Mouse (Mus musculus) liver, embryonic 13.5 days (tissue): ENCODE measurements around the gene Zfp839. TPM values are rescaled to one million over a fixed set of nuclear protein-coding genes. Genes with fewer than 3 reads are reported as not detected.

Experiments
- ATAC-seq: fragments of 200-750 bp; cut with Nextera tagmentation; 2 replicates; pipeline ENCODE4 v1.8.0; 2017; ENCODE audit warnings: low read depth, mild to moderate bottlenecking, moderate number of reproducible peaks, moderate library complexity
- DNase-seq: peaks from one replicate; pipeline ENCODE4 v3.0.0; 2022
- H3K27ac ChIP-seq: fragments of 300-500 bp; sonication (generic); 2 replicates; pipeline ENCODE4 v1.5.1; 2015; ENCODE audit warnings: moderate library complexity, mild to moderate bottlenecking, inconsistent platforms
- H3K27me3 ChIP-seq: fragments of 300-500 bp; sonication (generic); 2 replicates; pipeline ENCODE4 v1.6.1; 2015; ENCODE audit warnings: mild to moderate bottlenecking, inconsistent platforms
- H3K36me3 ChIP-seq: fragments of 300-500 bp; sonication (generic); 2 replicates; pipeline ENCODE4 v1.6.1; 2015; ENCODE audit warnings: mild to moderate bottlenecking, inconsistent platforms
- H3K4me1 ChIP-seq: fragments of 300-500 bp; sonication (generic); replicated peaks from 2 replicates; pipeline ENCODE4 v1.6.1; 2015; ENCODE audit warnings: inconsistent platforms
- H3K4me2 ChIP-seq: fragments of 300-500 bp; sonication (generic); 2 replicates; pipeline ENCODE4 v1.6.1; 2015; ENCODE audit warnings: inconsistent platforms, mild to moderate bottlenecking, moderate library complexity
- H3K4me3 ChIP-seq: fragments of 300-500 bp; sonication (generic); replicated peaks from 2 replicates; pipeline ENCODE4 v1.5.1; 2015; ENCODE audit warnings: mild to moderate bottlenecking, inconsistent platforms
- H3K9ac ChIP-seq: fragments of 300-500 bp; sonication (generic); 2 replicates; pipeline ENCODE4 v1.6.1; 2015; ENCODE audit warnings: mild to moderate bottlenecking, inconsistent platforms
- H3K9me3 ChIP-seq: fragments of 300-500 bp; sonication (generic); replicated peaks from 2 replicates; pipeline ENCODE4 v1.6.1; 2016; ENCODE audit warnings: inconsistent platforms
- WGBS: fragments of 180-500 bp; shearing (Covaris S2); methylation state at CpG from one replicate; pipeline ENCODE4 v1.1.7; 2015; ENCODE audit not compliant: insufficient replicate concordance; 5-methylcytosine and 5-hydroxymethylcytosine counted together
- polyA plus RNA-seq: library from polyadenylated mRNA; unstranded; fragments of >200 nt; fragmentation: Nextera tagmentation; extraction: Ambion mirVana; gene quantifications from 2 replicates; pipeline ENCODE4 v1.2.1, GENCODE M21; 2015

The Zfp839 gene
- 1.6 TPM in 2 replicates for polyA plus RNA-seq

DNA sequence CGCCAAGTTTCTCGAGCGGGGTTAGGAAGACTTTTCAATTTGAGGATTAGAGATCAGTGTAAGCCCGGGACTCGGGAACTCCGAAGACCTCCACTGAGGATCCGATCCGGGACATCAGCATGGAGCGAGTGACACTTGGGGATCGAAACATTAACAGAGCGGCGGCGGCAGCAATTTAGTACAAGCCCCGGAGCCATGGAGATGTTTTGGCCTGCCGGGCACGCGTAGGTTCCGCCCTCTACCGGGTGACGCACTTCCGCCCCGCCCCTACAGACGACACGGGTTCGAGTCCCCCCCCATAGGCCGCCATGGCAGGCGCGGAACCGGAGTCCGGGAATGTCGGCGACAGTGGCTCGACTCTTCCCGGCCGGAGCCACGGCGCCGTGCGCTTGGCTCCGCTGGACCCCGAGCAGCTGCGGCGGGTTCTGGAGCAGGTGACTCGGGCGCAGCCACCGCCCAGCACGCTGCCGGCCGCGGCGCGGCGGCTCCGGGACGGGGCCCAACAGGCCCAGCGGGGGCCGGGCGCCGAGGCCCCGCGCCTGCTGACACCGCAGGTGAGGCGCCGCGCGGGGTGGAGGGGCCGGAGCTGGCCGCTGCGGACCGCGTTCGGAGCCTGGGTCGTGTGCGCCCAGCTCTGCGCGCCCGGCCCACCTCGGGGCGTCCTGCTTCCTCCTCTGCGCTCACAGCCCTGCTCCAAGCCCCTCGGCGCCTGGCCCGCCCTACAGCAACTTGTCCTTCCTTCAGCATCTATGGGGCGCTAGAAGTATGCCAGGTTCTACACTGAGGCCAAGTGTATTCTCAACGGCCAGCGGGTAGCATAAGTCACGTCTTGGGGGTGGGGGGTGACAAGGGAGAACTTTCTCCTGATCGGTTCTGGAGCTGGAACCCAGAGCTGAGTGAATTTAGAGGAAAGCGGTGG is at the start of gene Zfp839:
Zfp839 (plus strand) TSS at position 244 of the 919 bp plus-strand sequence.
- H3K4me3 ChIP-seq: peak within 1 kb of the TSS; percentile 83
- under 1% methylated on average over 89 of the region's 89 CpGs for WGBS
- no peaks in the 10 kb centered on the region for H3K9me3 ChIP-seq
- H3K27me3 ChIP-seq: no peaks in the 10 kb centered on the region
- H3K4me1 ChIP-seq: peaks cover 53% of the 10 kb centered on the region
- DNase-seq (peak; percentile 72), ATAC-seq (peak; percentile 64)
- no peaks in the 10 kb centered on the region for H3K36me3 ChIP-seq
- peak within 1 kb of the TSS; percentile 81 for H3K4me2 ChIP-seq
- peak within 1 kb of the TSS; percentile 88 for H3K9ac ChIP-seq
- peak within 1 kb of the TSS; percentile 82 for H3K27ac ChIP-seq

GRCm38 (mm10) chr12:110801876-110802464 is 48.1 kb upstream of the Zfp839 start:
- Histone ChIP-seq H3K9ac (no peak overlapping the region), H3K27ac (no peak overlapping the region), H3K4me2 (no peak overlapping the region), H3K9me3 (no peaks in the 10 kb centered on the region), H3K27me3 (no peaks in the 10 kb centered on the region), H3K36me3 (no peaks in the 10 kb centered on the region; the same call in 1 of the 2 replicates), H3K4me1 (peaks cover 17% of the 10 kb centered on the region), H3K4me3 (no peak overlapping the region)
- WGBS: 76% methylated on average over 10 of the region's 10 CpGs
- DNase-seq: no peak
- ATAC-seq: 0 out of 2 replicates have a peak, but pooled peaks have one; percentile 14

DNA sequence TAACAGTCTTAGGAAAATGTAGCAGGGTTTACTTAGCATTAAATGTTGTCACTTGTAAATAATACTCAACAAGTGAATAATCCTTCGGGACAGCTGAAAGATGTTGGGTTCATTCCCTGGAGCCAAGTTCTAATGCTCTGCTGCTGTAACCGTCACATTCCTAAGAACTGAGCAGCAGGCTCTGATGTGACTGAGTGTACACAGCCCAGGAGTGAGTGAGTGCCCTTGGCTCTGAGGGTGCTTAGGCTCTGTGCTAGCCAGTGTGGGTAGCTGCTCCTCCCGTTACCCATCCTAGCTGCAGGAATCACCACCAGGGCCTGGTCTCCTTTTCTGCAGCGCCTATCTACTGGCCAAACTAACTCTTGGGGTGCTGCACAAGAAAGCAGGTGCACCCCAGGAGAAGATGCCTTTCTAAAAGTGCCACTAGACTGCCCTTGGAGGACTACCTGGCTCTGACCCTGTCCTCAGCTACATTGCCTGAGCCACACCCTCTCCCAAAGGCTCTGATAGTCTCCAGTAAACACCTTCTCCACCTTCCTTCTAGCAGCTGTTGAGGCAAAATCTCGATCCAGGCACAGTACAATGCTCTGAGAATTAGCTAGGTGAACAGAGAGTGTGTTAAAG is 47.3 kb upstream of the Zfp839 start:
- Histone ChIP-seq H3K27me3 (no peaks in the 10 kb centered on the region), H3K9ac (no peak overlapping the region), H3K36me3 (no peaks in the 10 kb centered on the region; the same call in 1 of the 2 replicates), H3K9me3 (no peaks in the 10 kb centered on the region), H3K27ac (no peak overlapping the region), H3K4me3 (no peak overlapping the region), H3K4me2 (no peak overlapping the region), H3K4me1 (peaks cover 17% of the 10 kb centered on the region)
- ATAC-seq (no peak), DNase-seq (no peak)
- 84% methylated on average over 5 of the region's 5 CpGs for WGBS

DNA sequence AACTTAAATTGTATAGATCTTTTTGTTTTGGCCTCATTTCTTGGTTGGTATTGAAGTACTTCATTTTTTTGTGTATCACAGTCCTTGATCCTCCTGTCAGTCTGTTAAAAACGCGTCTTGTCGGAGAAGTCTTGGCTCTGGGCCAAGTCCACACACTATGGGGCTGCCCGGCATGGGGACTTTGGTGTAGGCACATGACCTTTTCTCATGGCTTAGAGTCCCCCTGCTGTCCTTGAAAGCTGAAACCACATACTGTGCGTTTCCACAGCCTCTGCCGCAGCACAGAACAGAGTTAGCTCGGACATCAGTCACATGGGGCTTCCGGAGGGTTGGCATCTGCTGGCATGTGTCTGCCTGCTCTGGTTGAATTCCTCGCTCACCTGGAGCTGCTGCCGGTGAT is 45.8 kb upstream of the Zfp839 start:
- peaks cover 14% of the 10 kb centered on the region for H3K4me1 ChIP-seq
- no peaks in the 10 kb centered on the region; the same call in 1 of the 2 replicates for H3K36me3 ChIP-seq
- no peak overlapping the region for H3K4me3 ChIP-seq
- no peaks in the 10 kb centered on the region for H3K9me3 ChIP-seq
- 74% methylated on average over 10 of the region's 10 CpGs for WGBS
- H3K27me3 ChIP-seq: no peaks in the 10 kb centered on the region
- DNase-seq: no peak
- H3K9ac ChIP-seq: no peak overlapping the region
- H3K4me2 ChIP-seq: no peak overlapping the region
- H3K27ac ChIP-seq: no peak overlapping the region
- ATAC-seq: 0 out of 2 replicates have a peak, but pooled peaks have one; percentile 40

DNA sequence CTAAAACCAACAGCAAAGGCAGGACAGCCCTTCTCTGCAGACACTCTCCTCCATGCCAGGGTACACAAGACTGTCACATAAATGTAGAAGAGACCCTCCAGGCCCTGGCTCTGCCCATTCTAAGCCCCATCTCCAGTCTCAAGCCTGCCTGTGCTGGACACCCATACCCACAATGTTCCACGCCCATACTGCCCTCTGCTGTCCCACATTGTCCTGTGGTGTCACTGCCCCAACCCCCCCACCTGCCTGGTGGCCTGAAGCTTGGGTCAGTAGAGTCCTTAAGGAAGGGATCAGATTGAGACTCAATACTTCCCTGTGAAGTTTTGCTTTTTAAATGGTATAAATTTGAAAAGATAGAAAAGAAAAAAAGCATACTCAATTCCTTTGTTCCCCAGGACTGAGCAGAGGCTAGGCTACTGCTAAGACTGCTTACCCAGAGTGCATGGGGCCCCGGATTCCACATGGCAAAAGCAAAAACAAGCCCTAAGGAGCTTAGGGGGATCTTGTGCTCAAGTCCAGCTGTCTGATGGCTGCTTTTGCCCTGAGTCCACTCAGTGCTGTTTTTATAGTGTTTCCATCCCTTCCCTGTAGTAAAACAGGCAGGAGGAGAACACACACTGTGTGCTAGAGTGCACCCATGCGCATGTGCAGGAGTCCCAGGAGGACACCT is 43.6 kb upstream of the Zfp839 start:
- Histone ChIP-seq H3K4me2 (no peak overlapping the region), H3K36me3 (no peaks in the 10 kb centered on the region; the same call in 1 of the 2 replicates), H3K9ac (no peak overlapping the region), H3K27ac (no peak overlapping the region), H3K27me3 (no peaks in the 10 kb centered on the region), H3K4me3 (no peak overlapping the region), H3K4me1 (peaks cover 14% of the 10 kb centered on the region), H3K9me3 (no peaks in the 10 kb centered on the region)
- DNase-seq (no peak), ATAC-seq (0 out of 2 replicates have a peak, but pooled peaks have one; percentile 17)
- 72% methylated on average over 3 of the region's 3 CpGs for WGBS

GRCm38 (mm10) chr12:110808430-110808829 is 41.6 kb upstream of the Zfp839 start:
- no peak for ATAC-seq
- Histone ChIP-seq H3K27ac (no peak overlapping the region), H3K36me3 (no peaks in the 10 kb centered on the region; the same call in 1 of the 2 replicates), H3K4me3 (no peak overlapping the region), H3K27me3 (no peaks in the 10 kb centered on the region), H3K4me2 (no peak overlapping the region), H3K9me3 (no peaks in the 10 kb centered on the region), H3K4me1 (no peaks in the 10 kb centered on the region), H3K9ac (no peak overlapping the region)
- no peak for DNase-seq
- 83% methylated on average over 10 of the region's 10 CpGs for WGBS

- no peaks in the 10 kb centered on the region for H3K9me3 ChIP-seq
- H3K36me3 ChIP-seq: no peaks in the 10 kb centered on the region; the same call in 1 of the 2 replicates
- H3K4me2 ChIP-seq: no peak overlapping the region
- ATAC-seq (no peak), DNase-seq (no peak)
- H3K4me1 ChIP-seq: no peaks in the 10 kb centered on the region
- no peak overlapping the region for H3K4me3 ChIP-seq
- H3K27ac ChIP-seq: no peak overlapping the region
- H3K9ac ChIP-seq: no peak overlapping the region
- no peaks in the 10 kb centered on the region for H3K27me3 ChIP-seq
- 81% methylated on average over 5 of the region's 5 CpGs for whole genome bisulfite sequencing
These were observed 41.2 kb upstream of the Zfp839 start for GRCm38 (mm10) chr12:110808848-110809247.

DNA sequence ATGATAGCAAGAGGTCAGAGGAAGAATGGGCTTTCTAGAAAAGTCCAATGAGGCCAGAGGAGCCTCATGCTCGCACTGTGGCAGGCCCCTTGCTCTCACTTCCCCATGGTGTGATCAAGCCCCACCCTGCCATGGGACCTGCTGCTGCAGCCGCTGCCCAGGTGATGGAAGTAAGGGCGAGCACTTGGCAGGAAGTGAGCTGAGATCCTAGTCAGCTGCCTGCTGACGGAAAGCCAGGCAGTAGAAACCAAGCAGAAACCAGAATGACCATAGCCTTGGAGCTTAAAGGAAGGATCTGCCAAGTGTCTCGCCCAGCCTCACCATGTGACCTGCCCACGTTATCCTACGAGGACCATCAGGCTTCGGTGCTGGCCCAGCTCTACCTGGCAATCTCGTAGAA is 36.9 kb upstream of the Zfp839 start:
- no peak overlapping the region for H3K4me2 ChIP-seq
- H3K27me3 ChIP-seq: no peaks in the 10 kb centered on the region
- no peak overlapping the region for H3K4me3 ChIP-seq
- H3K9me3 ChIP-seq: no peaks in the 10 kb centered on the region
- no peak for ATAC-seq
- H3K27ac ChIP-seq: no peak overlapping the region
- WGBS: 66% methylated on average over 9 of the region's 9 CpGs
- H3K9ac ChIP-seq: no peak overlapping the region
- peaks cover 3% of the 10 kb centered on the region; the same call in 1 of the 2 replicates for H3K4me1 ChIP-seq
- no peak for DNase-seq
- no peaks in the 10 kb centered on the region for H3K36me3 ChIP-seq

GRCm38 (mm10) chr12:110813624-110814023 is 36.4 kb upstream of the Zfp839 start:
- no peaks in the 10 kb centered on the region for H3K9me3 ChIP-seq
- H3K4me2 ChIP-seq: no peak overlapping the region
- no peak for ATAC-seq
- no peaks in the 10 kb centered on the region for H3K27me3 ChIP-seq
- no peak overlapping the region for H3K9ac ChIP-seq
- H3K27ac ChIP-seq: no peak overlapping the region
- DNase-seq: no peak
- WGBS: 81% methylated on average over 6 of the region's 6 CpGs
- no peaks in the 10 kb centered on the region for H3K36me3 ChIP-seq
- no peak overlapping the region for H3K4me3 ChIP-seq
- H3K4me1 ChIP-seq: peaks cover 3% of the 10 kb centered on the region; the same call in 1 of the 2 replicates

DNA sequence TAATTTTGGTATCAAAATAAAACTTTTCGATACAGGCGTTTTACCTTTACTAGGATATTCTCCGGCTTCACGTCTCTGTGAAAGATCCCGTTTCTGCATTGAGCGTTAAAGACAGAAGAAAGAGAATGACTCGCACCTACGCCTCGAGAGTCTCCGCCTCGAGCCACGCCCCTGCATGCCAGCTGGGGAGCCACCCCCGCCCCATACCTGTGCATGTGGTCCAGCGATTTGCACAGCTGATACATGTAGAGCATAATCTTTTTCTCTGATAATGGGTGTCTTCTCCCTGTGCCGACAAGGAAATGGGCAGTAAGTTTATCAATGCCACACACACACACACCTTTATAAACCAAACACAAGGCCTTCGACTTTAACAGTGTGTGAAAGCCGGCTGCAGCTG is 35.1 kb upstream of the Zfp839 start:
- H3K27me3 ChIP-seq: no peaks in the 10 kb centered on the region
- no peak for DNase-seq
- H3K36me3 ChIP-seq: no peaks in the 10 kb centered on the region
- ATAC-seq: no peak
- no peak overlapping the region for H3K9ac ChIP-seq
- no peak overlapping the region for H3K4me3 ChIP-seq
- WGBS: 56% methylated on average over 17 of the region's 17 CpGs
- no peaks in the 10 kb centered on the region for H3K9me3 ChIP-seq
- peaks cover 3% of the 10 kb centered on the region; the same call in 1 of the 2 replicates for H3K4me1 ChIP-seq
- no peak overlapping the region for H3K27ac ChIP-seq
- no peak overlapping the region for H3K4me2 ChIP-seq

DNA sequence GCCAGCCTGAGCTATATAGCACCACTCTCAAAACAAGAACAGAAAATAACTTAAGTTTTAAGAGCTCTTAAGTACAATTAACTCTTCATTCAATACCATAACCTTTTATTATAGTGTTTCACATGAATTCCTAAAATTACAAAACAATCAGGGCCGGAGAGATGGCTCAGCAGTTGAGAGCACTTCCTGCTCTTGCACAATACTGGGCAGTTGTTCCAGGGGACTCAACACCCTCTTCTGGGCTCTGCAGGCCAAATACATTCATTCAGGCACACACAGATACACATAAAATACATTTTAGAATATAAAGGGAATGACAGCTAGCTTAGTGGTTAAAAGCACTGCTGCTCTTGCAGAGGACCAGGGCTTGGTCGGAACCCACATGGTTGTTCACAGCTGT is 33.2 kb upstream of the Zfp839 start:
- H3K9me3 ChIP-seq: no peaks in the 10 kb centered on the region
- whole genome bisulfite sequencing: 90% methylated on average over 2 of the region's 2 CpGs
- H3K4me3 ChIP-seq: no peak overlapping the region
- H3K36me3 ChIP-seq: no peaks in the 10 kb centered on the region
- H3K4me2 ChIP-seq: no peak overlapping the region
- H3K27me3 ChIP-seq: no peaks in the 10 kb centered on the region
- no peak for DNase-seq
- no peak overlapping the region for H3K27ac ChIP-seq
- ATAC-seq: no peak
- no peak overlapping the region for H3K9ac ChIP-seq
- peaks cover 3% of the 10 kb centered on the region; the same call in 1 of the 2 replicates for H3K4me1 ChIP-seq
